Mouse (Mus musculus): ENCODE measurements around the gene Rsbn1. TPM values are rescaled to one million over a fixed set of nuclear protein-coding genes. Genes with fewer than 3 reads are reported as not detected.

Rsbn1 gene
- 10 to 100 TPM in 1 of 2 experiments, 1 to 10 TPM in 1; 9.8 to 11.9 TPM for total RNA-seq (2021)
- long read RNA-seq, experiment 1, full-length matches to known transcripts, result 7 of 9 reads
- long read RNA-seq, experiment 1, partial matches to known transcripts, result 0 of 9 reads
- long read RNA-seq, experiment 1, other reads (novel, unspliced or antisense), result 2 of 9 reads
- long read RNA-seq, experiment 2, full-length matches to known transcripts, result 6 of 8 reads
- long read RNA-seq, experiment 2, partial matches to known transcripts, result 0 of 8 reads
- long read RNA-seq, experiment 2, other reads (novel, unspliced or antisense), result 2 of 8 reads

DNA sequence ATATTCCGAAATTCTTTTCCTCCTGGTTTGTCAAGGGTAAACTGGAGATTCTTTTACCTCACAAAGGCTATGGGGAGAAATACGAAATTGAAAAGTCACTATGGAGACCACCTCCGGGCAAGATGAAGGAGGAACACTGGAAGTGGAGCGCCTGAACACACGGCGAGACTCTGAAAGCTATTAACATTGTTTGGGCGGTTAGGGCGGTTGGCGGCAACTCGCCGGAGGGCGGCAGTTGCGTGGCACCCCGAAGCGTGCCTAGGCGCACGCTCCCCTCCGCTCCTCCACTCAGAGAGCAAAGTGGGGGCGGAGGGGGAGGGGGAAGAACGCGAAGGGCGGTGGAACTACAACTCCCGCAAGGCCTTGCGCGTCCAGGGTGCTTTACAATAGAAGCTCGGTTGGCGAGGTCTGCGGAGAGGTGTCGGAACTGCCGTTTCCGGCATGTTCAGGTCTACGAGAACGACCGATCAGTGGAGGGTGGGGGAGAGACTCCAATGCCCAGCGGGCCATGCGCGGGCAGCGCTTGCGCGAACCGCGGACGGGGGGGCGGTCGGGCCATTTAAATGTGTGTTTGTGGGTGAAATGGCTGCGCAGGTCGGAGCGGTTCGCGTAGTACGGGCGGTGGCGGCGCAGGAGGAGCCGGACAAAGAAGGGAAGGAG lies at the start of gene Rsbn1:
Gene Rsbn1 (plus strand): TSS at position 111 of the 660 bp plus-strand sequence.
- peak; percentile 90 to 95 for DNase-seq (ENCODE audit: low spot score in 2 of 2)

DNA sequence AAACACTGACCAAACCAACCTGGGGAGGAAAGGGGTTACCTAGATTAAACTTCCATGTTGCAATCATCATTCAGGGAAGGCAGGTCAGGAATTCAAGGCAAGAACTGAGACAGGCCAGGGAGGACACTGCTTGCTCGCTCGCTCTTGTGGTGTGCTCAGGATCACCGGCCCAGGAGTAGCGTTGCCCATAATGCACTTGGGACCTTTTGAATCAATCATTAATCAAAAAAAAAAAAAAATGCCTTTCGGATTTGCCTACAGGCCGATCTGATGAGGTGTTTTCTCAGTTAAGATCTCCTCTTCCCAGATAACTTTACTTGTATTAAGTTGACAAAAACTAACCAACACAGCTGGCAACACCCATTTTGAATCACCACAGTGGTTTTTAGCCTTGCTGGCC lies 49.7 kb upstream of the Rsbn1 start:
- DNase-seq (ENCODE audit: low spot score in 2 of 2), result no peak

DNA sequence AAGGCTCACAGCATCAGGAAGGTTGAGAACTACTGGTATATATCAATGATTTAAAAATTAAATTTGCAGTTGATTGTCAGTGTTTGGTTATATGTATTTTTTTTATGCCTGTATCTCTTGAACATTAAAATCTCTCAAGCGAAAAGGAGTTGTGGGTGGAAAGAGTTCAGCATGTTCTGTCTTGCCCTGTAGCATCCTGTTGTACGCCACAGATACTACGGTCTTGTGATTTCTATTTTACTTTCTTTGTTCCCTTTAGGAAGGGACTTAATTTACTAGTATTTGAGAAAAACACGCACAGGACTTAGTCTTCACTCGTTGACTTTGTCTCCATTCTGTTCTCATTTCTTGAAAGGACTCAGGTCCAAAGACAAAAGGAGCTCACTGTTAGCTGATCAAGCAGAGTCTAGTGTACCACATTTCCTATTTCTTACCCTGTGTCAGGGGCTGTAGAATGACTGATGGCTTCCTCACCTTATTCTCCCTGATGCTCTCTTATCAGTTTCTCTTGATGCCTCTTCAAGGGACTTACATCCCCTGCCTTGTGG lies 46.4 kb upstream of the Rsbn1 start:
- no peak for DNase-seq (ENCODE audit: low spot score in 2 of 2)

DNA sequence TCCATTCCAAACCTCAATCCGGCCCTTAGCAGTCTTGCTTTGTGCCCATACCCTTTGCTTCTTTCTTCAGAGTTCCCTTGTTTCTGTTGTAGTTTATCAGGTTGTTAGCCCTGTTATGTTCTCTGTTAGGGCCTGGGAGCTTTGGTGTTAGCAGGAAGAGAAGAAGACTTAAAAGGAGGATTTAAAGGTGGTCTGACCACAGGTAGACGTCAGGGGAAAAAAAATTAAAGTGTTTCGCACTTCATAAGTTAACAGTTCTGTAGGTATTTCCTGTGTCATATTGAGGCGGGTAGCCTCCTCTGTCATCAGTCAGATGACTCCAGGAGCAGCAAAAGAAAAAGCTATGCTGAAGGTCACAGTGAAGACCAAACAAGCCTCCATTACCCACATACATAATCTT lies 45.9 kb upstream of the Rsbn1 start:
- no peak for DNase-seq (ENCODE audit: low spot score in 2 of 2)

DNA sequence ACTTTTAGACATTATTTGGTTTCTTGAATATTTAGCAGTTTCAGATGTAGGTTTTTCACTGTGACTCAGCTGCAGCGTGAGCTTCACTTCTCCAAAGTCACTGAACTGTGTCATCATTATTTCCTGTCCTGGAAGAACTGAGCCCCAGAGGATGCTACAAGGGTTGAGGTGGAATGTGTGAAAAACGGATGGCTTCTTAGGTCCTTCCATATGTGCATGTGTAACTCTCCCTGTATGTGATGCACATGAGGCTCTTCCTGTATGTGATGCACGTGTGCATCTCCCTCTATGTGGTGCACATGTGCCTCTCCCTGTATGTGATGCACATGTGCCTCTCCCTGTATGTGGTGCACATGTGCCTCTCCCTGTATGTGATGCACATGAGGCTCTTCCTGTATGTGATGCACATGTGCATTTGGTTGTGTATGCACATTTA lies 41.2 kb upstream of the Rsbn1 start:
- DNase-seq (ENCODE audit: low spot score in 2 of 2), result no peak

DNA sequence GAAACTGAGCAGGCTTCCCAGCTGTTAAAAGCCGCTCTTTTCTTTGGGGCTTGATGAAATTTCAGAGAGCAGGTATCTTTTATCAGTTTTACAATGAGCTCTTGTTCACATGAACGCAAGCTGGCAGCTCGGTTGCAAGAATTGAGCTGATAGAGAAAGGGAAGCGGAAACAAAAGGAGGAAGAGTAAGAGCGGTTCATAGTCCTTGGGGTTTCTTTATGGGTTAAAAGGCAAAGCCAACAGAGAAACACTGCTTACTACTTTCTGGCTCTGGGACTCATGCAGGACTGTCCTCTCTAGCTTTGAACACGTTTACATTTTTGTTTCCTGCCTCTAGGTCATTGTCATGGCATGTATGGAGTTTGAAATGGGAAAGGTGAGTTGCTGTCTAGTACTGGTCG lies 39.6 kb upstream of the Rsbn1 start:
- DNase-seq (ENCODE audit: low spot score in 2 of 2), result no peak

DNA sequence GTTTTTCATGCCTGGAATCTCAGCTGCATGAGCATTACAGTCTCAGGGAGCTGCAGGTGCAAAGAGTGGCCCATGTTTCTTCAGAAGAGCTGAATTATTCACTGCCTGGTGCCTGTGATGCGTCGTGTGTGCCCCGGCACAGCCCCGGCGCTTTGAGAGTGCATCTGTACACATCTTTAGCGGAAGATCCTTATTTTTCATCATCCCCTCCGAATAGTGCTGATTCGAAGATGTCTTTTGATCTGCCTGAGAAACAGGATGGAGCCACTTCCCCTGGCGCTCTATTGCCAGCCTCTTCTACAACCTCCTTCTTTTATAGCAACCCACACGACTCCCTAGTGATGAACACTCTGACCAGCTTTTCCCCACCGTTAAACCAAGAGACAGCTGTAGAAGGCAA lies 28.0 kb upstream of the Rsbn1 start:
- DNase-seq (ENCODE audit: low spot score in 2 of 2), result no peak

DNA sequence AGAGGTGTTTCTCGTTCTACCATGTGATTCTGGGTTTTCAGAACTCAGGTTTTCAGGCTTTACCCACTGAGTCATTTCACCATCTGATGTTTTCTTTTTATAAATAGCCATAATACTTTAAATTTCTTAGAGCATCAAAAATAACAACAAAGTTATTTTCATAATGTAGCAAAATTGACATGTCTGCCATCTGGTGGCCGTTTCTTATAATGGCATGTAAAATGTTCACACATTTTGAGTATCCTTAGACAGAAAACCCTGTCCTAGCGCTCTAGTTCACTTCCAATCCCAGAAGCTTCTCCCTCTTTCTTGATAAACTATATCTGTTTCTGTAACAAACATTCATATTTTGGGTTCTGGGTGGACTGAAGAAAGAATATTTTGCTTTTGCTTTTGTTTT lies 26.3 kb upstream of the Rsbn1 start:
- DNase-seq (ENCODE audit: low spot score in 2 of 2), result peak in 1 of 2 experiments; percentile 15

DNA sequence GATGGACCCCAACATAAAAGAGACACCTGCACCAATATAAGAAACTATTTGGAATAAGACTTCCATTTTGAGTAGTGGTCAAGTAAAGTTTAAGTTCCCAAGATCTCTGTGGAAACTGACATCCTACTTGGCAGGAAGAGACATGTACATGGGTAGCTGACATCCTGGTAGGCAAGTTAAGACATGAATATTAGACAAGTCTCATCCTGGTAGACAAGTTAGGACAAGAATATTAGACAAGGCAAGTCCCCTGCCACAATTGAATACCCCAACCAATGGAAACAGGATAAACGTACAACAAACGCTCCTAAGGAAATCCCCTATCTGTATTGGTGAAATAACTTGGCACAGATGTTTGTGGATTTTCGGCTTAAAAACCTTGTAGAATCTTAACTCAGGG lies 20.5 kb upstream of the Rsbn1 start:
- DNase-seq (ENCODE audit: low spot score in 2 of 2), result no peak

DNA sequence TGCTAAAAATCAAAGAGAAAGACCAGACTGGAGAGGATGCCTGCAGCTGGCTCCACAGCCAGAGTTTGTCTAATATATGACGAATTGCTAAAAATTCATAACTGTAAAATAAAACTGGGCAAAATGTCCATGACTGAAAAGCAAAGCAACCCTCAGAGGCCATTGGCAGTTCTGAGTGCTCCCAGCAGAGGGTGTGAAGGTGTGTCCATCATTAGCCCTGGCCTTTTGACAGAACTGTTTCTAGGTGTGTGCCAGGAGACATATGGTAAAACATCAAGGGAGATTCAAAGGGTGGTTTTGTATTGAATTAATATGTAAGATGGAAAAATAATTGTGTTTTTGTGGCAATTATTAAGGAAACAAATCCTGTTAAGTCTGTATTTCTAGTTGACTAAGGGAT lies 9.2 kb upstream of the Rsbn1 start:
- DNase-seq (ENCODE audit: low spot score in 2 of 2), result peak in 1 of 2 experiments; percentile 27

DNA sequence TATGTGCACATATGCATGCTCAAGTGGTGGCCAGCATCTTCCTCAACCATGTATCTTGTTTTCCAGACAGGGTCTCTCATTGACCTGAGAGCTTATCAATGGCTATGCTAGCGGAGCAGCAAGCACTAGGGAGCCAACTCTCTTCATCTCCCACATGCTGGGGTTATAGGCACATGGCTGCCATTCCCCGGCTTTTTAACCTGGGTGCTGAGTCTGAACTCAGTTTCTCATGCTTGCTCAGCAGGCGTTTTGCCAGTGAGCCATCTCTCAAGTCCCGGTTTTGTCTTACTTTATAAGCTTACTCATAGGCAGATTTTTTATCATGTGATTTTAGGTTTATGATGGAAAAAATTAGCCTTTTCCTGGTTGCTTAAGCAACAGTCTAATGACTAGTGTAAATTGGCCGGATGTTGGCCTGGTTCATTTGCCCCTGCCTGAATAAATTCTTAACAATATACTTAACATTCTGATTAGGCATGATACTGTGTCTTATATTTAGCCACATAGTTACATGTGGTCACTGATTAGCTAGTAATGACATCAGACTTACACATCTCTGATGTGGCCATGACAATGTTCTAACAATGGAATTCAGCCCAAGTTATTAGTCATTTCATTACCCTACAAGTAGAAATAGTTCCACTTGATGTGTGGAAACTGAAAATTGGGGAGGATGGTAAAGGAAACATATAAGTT lies 6.4 kb upstream of the Rsbn1 start:
- DNase-seq (ENCODE audit: low spot score in 2 of 2), result no peak

DNA sequence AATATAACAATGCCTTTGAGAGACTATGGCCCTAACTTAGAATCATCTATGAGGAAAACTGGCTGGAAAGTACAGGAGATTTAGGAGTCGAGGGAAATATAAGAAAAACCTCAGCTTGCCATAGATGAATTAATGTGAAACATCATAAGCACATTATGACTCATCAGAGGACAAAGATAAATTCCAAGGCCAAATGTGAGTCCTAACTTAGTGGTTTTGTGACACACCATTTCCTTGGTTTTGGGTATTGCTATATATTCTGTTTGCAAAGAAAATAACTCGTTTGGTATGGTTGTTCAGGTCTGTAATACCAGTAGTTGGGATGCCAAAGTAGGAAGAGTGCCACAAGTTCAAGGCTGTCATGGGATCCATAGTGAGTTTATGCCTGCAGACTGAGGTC lies 5.1 kb upstream of the Rsbn1 start:
- DNase-seq (ENCODE audit: low spot score in 2 of 2), result no peak

DNA sequence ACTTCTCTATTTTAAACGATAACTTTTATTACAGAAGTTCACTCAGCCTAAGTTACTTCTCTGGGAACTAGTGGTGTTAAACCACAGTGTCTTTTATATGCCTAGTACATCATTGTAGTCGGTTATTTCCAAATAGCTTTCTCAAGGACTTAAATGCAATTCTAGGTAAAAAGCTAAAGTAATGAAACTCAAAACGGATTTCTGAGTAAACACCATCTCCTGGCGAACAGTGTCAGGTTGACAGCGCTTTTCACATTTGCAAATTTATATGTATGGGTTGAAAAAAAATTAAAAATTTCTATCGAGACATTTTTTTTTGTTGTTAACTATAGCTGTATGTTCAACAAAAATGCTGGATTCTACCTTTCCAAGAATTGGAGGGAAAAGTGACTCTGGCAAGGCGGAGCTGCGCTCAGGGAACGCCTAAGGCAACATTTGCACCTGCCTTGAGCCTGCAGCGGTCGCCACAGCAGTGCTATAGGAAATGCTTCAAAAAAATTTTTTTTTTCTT lies 414 bp upstream of the Rsbn1 start:
- no peak for DNase-seq (ENCODE audit: low spot score in 2 of 2)

DNA sequence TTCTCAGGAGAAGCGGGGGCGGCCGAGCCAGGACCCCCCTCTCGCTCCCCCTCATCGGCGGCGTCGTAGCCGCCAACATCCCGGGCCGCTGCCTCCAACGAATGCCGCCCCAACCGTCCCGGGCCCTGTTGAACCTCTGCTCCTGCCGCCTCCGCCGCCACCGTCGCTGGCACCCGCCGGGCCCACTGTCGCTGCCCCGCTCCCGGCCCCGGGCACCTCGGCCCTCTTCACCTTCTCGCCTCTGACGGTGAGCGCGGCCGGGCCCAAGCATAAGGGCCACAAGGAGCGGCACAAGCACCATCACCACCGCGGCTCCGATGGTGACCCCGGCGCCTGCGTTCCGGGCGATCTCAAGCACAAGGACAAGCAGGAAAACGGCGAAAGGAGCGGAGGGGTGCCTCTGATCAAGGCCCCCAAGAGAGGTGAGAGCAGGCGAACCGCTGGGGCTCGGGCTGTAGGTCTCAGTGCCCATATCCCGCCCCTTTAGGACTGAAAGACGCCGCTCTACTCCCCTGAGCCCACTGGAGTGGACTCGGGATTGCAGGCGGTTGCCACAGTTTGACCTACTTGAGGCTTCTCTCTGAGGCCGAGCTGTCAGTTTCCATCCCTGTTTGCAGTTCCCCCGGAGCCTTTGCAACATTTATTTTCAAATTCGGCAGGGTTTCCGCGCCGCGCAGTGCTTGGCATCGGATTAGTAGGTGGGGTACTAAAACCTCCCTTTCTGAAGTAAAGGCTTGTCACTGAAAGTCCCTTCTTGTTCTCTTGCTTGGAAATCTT lies 1.0 kb downstream of the Rsbn1 start:
- DNase-seq (ENCODE audit: low spot score in 2 of 2), result peak; percentile 40 to 53

DNA sequence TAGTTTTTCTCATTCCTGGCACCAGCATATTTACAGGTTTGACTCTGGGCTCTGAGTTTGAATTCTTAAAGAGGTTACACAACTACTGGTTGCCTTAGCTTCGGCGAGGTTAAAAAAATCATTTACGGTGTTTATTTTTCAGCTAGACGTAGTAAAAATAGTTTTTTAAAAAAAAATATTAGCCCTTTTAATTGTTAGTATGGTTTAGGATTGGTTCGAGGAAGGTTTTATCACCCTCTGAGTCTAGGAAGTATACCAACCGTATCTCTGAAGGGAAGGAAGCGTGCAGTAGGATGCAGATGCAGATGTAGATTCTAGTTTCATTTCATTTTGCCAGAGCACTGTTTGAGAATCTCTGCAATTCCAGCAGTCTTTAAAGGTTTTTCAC lies 1.6 kb downstream of the Rsbn1 start:
- no peak for DNase-seq (ENCODE audit: low spot score in 2 of 2)

DNA sequence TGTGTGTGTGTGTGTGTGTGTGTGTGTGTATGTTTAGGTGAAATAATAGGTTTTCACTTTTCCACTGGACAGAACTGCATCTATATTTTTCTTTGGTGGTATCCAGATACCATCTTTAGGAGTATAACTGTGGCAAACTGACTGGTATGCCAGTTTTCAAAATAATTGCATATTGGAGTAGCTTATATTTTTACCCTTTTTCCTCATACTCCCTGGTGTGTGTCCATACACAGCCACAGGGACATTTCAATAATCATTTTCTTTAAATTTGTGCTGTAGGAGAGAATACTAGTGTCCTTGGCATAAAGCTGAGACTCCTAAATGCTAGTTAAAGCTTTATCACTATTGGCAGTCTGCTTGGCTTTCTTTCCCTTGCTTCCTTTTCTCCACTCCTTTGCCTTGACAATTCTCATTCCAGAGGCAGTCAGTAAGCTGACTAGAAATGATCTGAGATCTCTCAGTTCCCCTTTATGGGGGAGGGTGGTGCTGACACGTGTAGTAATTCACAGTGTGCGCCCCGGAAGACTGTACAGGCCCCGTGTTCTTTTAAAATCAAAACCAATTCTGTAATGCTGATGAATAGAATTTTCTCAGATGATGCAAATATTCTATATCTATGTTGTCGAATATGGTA lies 2.4 kb downstream of the Rsbn1 start:
- no peak for DNase-seq (ENCODE audit: low spot score in 2 of 2)

DNA sequence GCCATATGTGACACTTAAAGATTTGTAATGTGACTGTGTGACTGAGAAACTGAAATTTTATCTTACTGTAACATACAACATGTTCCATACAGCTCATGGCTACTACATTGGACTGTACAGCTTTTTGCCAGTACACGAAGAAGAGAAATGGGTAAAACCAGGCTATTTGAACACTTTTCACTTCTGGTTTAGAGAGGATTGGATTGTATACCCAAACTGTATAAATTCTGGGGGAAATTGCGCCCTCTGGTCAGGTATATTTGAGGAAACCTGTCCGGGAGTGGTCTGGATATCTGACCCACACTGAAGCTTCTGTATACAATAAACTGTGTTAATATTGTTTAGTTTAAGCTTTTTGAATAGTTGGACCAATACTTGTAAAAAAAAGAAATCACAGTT lies 2.9 kb downstream of the Rsbn1 start:
- DNase-seq (ENCODE audit: low spot score in 2 of 2), result no peak

DNA sequence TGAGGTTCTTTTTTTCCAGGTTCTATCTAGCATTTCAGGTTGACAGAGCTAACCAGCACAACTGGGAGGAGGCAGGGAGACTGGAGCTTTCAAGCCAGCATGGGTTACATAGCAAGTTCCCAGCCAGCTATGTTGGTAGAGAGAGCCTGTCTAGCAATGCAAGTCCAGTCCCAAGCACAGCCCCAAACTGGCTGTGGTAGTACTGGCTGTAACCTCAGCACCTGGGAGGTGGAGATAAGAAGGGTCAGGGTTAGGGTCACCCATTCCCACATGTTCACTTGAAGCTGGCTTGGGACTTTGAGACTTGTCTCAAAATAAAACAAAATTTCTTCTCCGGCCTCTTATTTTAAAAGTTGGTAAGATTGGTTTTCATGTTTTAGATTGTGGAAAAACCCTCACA lies 6.2 kb downstream of the Rsbn1 start:
- DNase-seq (ENCODE audit: low spot score in 2 of 2), result no peak

DNA sequence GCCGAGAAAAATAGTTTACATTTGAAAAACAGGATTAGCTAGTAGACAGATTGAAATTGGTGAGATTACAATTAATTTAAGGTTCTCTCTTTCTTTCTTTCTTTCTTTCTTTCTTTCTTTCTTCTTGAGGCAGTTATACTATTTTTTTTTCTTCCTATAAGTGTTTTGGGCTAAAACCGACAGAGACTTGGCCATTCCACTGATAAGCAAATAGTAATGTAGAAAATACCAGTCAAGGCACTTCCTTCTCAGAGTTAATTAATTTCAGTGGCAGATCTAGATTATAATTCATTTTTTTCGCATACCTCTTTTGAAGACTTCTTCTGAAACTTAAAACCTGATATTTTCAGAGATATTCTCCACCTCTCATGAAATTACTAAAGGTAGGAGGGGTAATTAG lies 11.4 kb downstream of the Rsbn1 start:
- DNase-seq (ENCODE audit: low spot score in 2 of 2), result no peak

DNA sequence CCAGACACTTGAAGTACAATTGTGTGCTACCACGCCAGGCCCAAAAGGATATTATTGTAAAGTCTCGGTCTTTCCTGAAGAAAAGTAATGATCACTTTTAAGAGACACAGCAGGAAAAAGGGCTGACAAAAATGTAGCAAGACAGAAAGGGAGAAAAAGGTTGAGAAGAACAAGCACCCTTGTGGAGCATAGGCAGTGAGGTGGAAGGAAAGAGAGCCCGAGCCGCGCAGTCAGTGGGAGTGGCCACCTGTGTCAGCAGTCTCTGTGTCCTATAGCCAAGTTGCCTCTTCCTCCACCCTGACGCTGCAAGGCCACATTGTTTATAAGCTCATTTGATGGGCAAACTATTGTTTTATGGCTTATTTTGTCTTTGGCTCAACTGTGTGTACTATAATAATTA lies 13.6 kb downstream of the Rsbn1 start:
- DNase-seq (ENCODE audit: low spot score in 2 of 2), result no peak

Measured in gastrocnemius, postnatal 4 days (tissue).